Mouse (Mus musculus): Measurements from ENCODE around the gene Reps1. TPM values are rescaled to one million over a fixed set of nuclear protein-coding genes. Genes with fewer than 3 reads are reported as not detected.

Reps1 gene
- polyA plus RNA-seq (2015; fragmentation: Nextera tagmentation; extraction: Ambion mirVana) = 11.8 and 13.4 TPM in 2 replicates

GRCm38 (mm10) chr10:18055696-18056390, at the start of gene Reps1:
Reps1 (plus strand) TSS chr10:18055861.

GRCm38 (mm10) chr10:18022741-18023347, 32.8 kb upstream of the Reps1 start, which contains the start of gene Abracl:
Abracl (minus strand) TSS chr10:18023288.

Other genes starting within 250 kb of the Reps1 start
- gene Heca, start 107.8 kb upstream of the Reps1 start, polyA plus RNA-seq (2015; fragmentation: Nextera tagmentation; extraction: Ambion mirVana) = 3.2 and 3.8 TPM in 2 replicates
- 103 and 111 TPM in 2 replicates for gene Abracl, start 32.6 kb upstream of the Reps1 start, polyA plus RNA-seq (2015; fragmentation: Nextera tagmentation; extraction: Ambion mirVana)
- gene Ect2l, start 155.0 kb downstream of the Reps1 start, polyA plus RNA-seq (2015; fragmentation: Nextera tagmentation; extraction: Ambion mirVana) = 0.34 and 0.53 TPM in 2 replicates
- gene Ccdc28a, start 179.1 kb downstream of the Reps1 start, polyA plus RNA-seq (2015; fragmentation: Nextera tagmentation; extraction: Ambion mirVana) = 8.9 and 9.0 TPM in 2 replicates

Data from skeletal muscle tissue, postnatal 0 days (tissue).